Mouse (Mus musculus): ENCODE measurements around the gene Fggy. TPM values are rescaled to one million over a fixed set of nuclear protein-coding genes. Genes with fewer than 3 reads are reported as not detected.

Gene Fggy
- total and polyA plus RNA-seq, 3 experiments = 3.8 to 9.7 (median 7.4) TPM

GRCm38 (mm10) chr4:95778528-95778927 lies 221.2 kb downstream of the Fggy start:
- intact Hi-C loops (cut with DNase I) = no loop called here
- TF ChIP-seq EP300 (IDR thresholded peaks at IDR 0.05; ENCODE audit: insufficient read depth, low read depth, low read length) (no peak), POLR2A (IDR thresholded peaks at IDR 0.05; ENCODE audit: insufficient read depth, low read depth, low read length) (no peak), CTCF (IDR thresholded peaks at IDR 0.05) (no peak)
- Histone ChIP-seq H3K9ac (ENCODE audit: low read depth, low read length) (no peak overlapping the region), H3K4me3 (no peak overlapping the region), H3K4me1 (ENCODE audit: control insufficient read depth, insufficient read depth, low read length) (no peaks in the 10 kb centered on the region), H3K27me3 (ENCODE audit: control insufficient read depth, insufficient read depth, low read length) (no peaks in the 10 kb centered on the region), H3K27ac (no peak overlapping the region), H3K36me3 (ENCODE audit: control insufficient read depth, insufficient read depth, low read length) (no peaks in the 10 kb centered on the region), H3K79me2 (replicated peaks; ENCODE audit: control insufficient read depth, insufficient read depth, low read length) (no peaks in the 10 kb centered on the region)
- DNase-seq = no peak
- WGBS = 88% methylated on average over 4 of the region's 4 CpGs

GRCm38 (mm10) chr4:95784146-95784895 lies 227.0 kb downstream of the Fggy start:
- intact Hi-C loops (cut with DNase I) = no loop called here
- no peak overlapping the region for H3K9ac ChIP-seq (ENCODE audit: low read depth, low read length)
- H3K36me3 ChIP-seq (ENCODE audit: control insufficient read depth, insufficient read depth, low read length) = no peaks in the 10 kb centered on the region
- H3K4me3 ChIP-seq = no peak overlapping the region
- no peak overlapping the region for H3K27ac ChIP-seq
- H3K4me1 ChIP-seq (ENCODE audit: control insufficient read depth, insufficient read depth, low read length) = no peaks in the 10 kb centered on the region
- TF ChIP-seq POLR2A (IDR thresholded peaks at IDR 0.05; ENCODE audit: insufficient read depth, low read depth, low read length) (no peak), CTCF (IDR thresholded peaks at IDR 0.05) (no peak), EP300 (IDR thresholded peaks at IDR 0.05; ENCODE audit: insufficient read depth, low read depth, low read length) (no peak)
- H3K79me2 ChIP-seq (replicated peaks; ENCODE audit: control insufficient read depth, insufficient read depth, low read length) = no peaks in the 10 kb centered on the region
- DNase-seq = no peak
- no peaks in the 10 kb centered on the region for H3K27me3 ChIP-seq (ENCODE audit: control insufficient read depth, insufficient read depth, low read length)
- WGBS = 77% methylated on average over 4 of the region's 4 CpGs

DNA sequence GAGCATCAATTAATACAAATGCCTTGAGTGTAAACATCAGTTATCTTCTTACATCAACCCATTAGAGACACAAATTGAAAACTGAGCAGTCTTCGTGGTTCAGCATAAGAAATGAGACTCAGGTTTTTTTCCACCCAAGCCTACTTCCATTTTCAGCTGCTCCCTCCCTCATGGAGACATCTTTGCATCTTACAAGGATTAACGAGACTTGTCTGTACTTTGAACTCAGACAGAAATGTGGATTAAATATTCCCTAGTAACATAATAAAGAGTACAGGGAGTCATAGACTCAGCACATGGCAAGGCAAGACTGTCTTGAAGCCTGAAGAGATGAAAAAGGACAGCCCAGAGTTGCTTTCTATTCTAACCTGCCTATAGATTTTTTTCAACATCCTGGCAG lies 230.3 kb downstream of the Fggy start:
- Histone ChIP-seq H3K79me2 (replicated peaks; ENCODE audit: control insufficient read depth, insufficient read depth, low read length) (no peaks in the 10 kb centered on the region), H3K9ac (ENCODE audit: low read depth, low read length) (no peak overlapping the region), H3K27ac (no peak overlapping the region), H3K4me3 (no peak overlapping the region), H3K36me3 (ENCODE audit: control insufficient read depth, insufficient read depth, low read length) (no peaks in the 10 kb centered on the region), H3K27me3 (ENCODE audit: control insufficient read depth, insufficient read depth, low read length) (no peaks in the 10 kb centered on the region), H3K4me1 (ENCODE audit: control insufficient read depth, insufficient read depth, low read length) (no peaks in the 10 kb centered on the region)
- 81% methylated on average over 2 of the region's 2 CpGs for WGBS
- no peak for DNase-seq
- intact Hi-C loops (cut with DNase I) = no loop called here
- TF ChIP-seq CTCF (IDR thresholded peaks at IDR 0.05) (no peak), EP300 (IDR thresholded peaks at IDR 0.05; ENCODE audit: insufficient read depth, low read depth, low read length) (no peak), POLR2A (IDR thresholded peaks at IDR 0.05; ENCODE audit: insufficient read depth, low read depth, low read length) (no peak)

DNA sequence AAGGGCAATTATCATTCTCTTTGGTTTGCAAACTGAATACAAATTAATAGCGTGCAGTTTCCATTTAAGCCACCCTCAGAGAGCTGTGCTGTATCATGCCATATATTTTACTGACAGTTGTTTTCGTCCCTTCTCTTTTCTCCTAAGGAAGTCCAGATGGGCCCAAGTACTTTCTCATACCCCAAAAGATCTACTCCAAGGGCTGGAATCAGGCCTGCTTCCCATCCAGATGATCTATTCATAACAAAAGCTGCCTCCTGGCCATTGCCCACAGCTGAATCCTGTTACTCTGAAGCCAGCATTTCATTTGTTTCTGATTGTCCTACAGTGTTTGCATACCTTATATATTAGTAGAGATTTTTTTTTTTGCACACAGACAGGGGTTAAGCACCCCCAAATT lies 231.6 kb downstream of the Fggy start:
- no peaks in the 10 kb centered on the region for H3K36me3 ChIP-seq (ENCODE audit: control insufficient read depth, insufficient read depth, low read length)
- H3K27ac ChIP-seq = no peak overlapping the region
- H3K27me3 ChIP-seq (ENCODE audit: control insufficient read depth, insufficient read depth, low read length) = no peaks in the 10 kb centered on the region
- H3K79me2 ChIP-seq (replicated peaks; ENCODE audit: control insufficient read depth, insufficient read depth, low read length) = no peaks in the 10 kb centered on the region
- H3K4me3 ChIP-seq = no peak overlapping the region
- TF ChIP-seq EP300 (IDR thresholded peaks at IDR 0.05; ENCODE audit: insufficient read depth, low read depth, low read length) (no peak), POLR2A (IDR thresholded peaks at IDR 0.05; ENCODE audit: insufficient read depth, low read depth, low read length) (no peak), CTCF (IDR thresholded peaks at IDR 0.05) (no peak)
- H3K9ac ChIP-seq (ENCODE audit: low read depth, low read length) = no peak overlapping the region
- 82% methylated on average over 2 of the region's 2 CpGs for WGBS
- DNase-seq = no peak
- intact Hi-C loops (cut with DNase I) = no loop called here
- H3K4me1 ChIP-seq (ENCODE audit: control insufficient read depth, insufficient read depth, low read length) = no peaks in the 10 kb centered on the region

GRCm38 (mm10) chr4:95791913-95792475 lies 234.7 kb downstream of the Fggy start:
- TF ChIP-seq CTCF (IDR thresholded peaks at IDR 0.05) (no peak), POLR2A (IDR thresholded peaks at IDR 0.05; ENCODE audit: insufficient read depth, low read depth, low read length) (no peak), EP300 (IDR thresholded peaks at IDR 0.05; ENCODE audit: insufficient read depth, low read depth, low read length) (no peak)
- 92% methylated on average over 3 of the region's 3 CpGs for WGBS

GRCm38 (mm10) chr4:95793647-95794328 lies 236.5 kb downstream of the Fggy start:
- no peaks in the 10 kb centered on the region for H3K36me3 ChIP-seq (ENCODE audit: control insufficient read depth, insufficient read depth, low read length)
- no peak overlapping the region for H3K9ac ChIP-seq (ENCODE audit: low read depth, low read length)
- intact Hi-C loops (cut with DNase I) = no loop called here
- H3K27ac ChIP-seq = no peak overlapping the region
- no peak overlapping the region for H3K4me3 ChIP-seq
- no peaks in the 10 kb centered on the region for H3K27me3 ChIP-seq (ENCODE audit: control insufficient read depth, insufficient read depth, low read length)
- no peaks in the 10 kb centered on the region for H3K4me1 ChIP-seq (ENCODE audit: control insufficient read depth, insufficient read depth, low read length)
- WGBS = 70% methylated on average over 7 of the region's 7 CpGs
- H3K79me2 ChIP-seq (replicated peaks; ENCODE audit: control insufficient read depth, insufficient read depth, low read length) = no peaks in the 10 kb centered on the region
- no peak for DNase-seq
- TF ChIP-seq EP300 (IDR thresholded peaks at IDR 0.05; ENCODE audit: insufficient read depth, low read depth, low read length) (no peak), CTCF (IDR thresholded peaks at IDR 0.05) (no peak), POLR2A (IDR thresholded peaks at IDR 0.05; ENCODE audit: insufficient read depth, low read depth, low read length) (no peak)

More at GRCm38 (mm10) chr4:95791913-95792475, 234.7 kb downstream of the Fggy start:
- H3K27ac ChIP-seq = no peak overlapping the region
- H3K36me3 ChIP-seq (ENCODE audit: control insufficient read depth, insufficient read depth, low read length) = no peaks in the 10 kb centered on the region
- no peaks in the 10 kb centered on the region for H3K27me3 ChIP-seq (ENCODE audit: control insufficient read depth, insufficient read depth, low read length)
- no peaks in the 10 kb centered on the region for H3K4me1 ChIP-seq (ENCODE audit: control insufficient read depth, insufficient read depth, low read length)
- no peaks in the 10 kb centered on the region for H3K79me2 ChIP-seq (replicated peaks; ENCODE audit: control insufficient read depth, insufficient read depth, low read length)
- DNase-seq = no peak
- no peak overlapping the region for H3K9ac ChIP-seq (ENCODE audit: low read depth, low read length)
- no peak overlapping the region for H3K4me3 ChIP-seq
- intact Hi-C loops (cut with DNase I) = no loop called here
